Mouse (Mus musculus) macrophage (primary cell): ENCODE measurements around the gene Lpcat4. TPM values are rescaled to one million over a fixed set of nuclear protein-coding genes. Genes with fewer than 3 reads are reported as not detected.
A peak's percentile ranks its signal among the peaks of the same experiment; 100 is the strongest.

Experiments used
- H3K27ac ChIP-seq: fragments of 350-480 bp; formaldehyde crosslinking; 2 replicates; pipeline ENCODE4 v1.9.0; 2021
- H3K36me3 ChIP-seq: fragments of 350-480 bp; formaldehyde crosslinking; 2 replicates; pipeline ENCODE4 v1.9.0; 2021; ENCODE audit errors: inconsistent target
- H3K4me3 ChIP-seq: fragments of 350-480 bp; formaldehyde crosslinking; 2 replicates; pipeline ENCODE4 v1.9.0; 2021; ENCODE audit errors: inconsistent target
- H3K79me2 ChIP-seq: fragments of 350-480 bp; formaldehyde crosslinking; 2 replicates; pipeline ENCODE4 v1.9.0; 2021; ENCODE audit errors: inconsistent target
- whole genome bisulfite sequencing: methylation state at CpG from one replicate; pipeline ENCODE4 v1.1.7; 2026; ENCODE audit warnings: inconsistent platforms; ENCODE audit not compliant: missing documents; 5-methylcytosine and 5-hydroxymethylcytosine counted together
- polyA plus RNA-seq: library from polyadenylated mRNA; stranded (reverse); fragments of 250-400 nt; gene quantifications from 3 replicates; pipeline ENCODE4 v1.2.4, GENCODE M21; 2018; ENCODE audit warnings: inconsistent platforms
- total RNA-seq, 78 experiments: library from RNA; depleted of rRNA; stranded (reverse); fragments of 250-400 nt; gene quantifications; 1 replicate in 9 of 78; 2 replicates in 24 of 78; 3 replicates in 43 of 78; 4 replicates in 2 of 78; pipeline ENCODE4 v1.2.4; 2018; ENCODE audit warnings: inconsistent platforms in 56 of 78

Gene Lpcat4
- total RNA-seq (2018; cell fraction: chromatin; rRNA removed) = 1 to 10 TPM in 19 of 26 experiments, under 1 TPM in 5, not detected in 2; 0.40 to 4.3 (median 1.9) TPM
- total RNA-seq (2018; cell fraction: cytosol; rRNA removed) = 1 to 10 TPM in 13 of 26 experiments, under 1 TPM in 13; 0.40 to 1.7 (median 1.0) TPM
- 1 to 10 TPM in 22 of 26 experiments, under 1 TPM in 4; 0.43 to 8.1 (median 2.2) TPM for total RNA-seq (2018; cell fraction: nucleus; rRNA removed)
- 1.1 to 3.9 TPM (median 1.3 TPM) in 3 replicates for polyA plus RNA-seq

DNA sequence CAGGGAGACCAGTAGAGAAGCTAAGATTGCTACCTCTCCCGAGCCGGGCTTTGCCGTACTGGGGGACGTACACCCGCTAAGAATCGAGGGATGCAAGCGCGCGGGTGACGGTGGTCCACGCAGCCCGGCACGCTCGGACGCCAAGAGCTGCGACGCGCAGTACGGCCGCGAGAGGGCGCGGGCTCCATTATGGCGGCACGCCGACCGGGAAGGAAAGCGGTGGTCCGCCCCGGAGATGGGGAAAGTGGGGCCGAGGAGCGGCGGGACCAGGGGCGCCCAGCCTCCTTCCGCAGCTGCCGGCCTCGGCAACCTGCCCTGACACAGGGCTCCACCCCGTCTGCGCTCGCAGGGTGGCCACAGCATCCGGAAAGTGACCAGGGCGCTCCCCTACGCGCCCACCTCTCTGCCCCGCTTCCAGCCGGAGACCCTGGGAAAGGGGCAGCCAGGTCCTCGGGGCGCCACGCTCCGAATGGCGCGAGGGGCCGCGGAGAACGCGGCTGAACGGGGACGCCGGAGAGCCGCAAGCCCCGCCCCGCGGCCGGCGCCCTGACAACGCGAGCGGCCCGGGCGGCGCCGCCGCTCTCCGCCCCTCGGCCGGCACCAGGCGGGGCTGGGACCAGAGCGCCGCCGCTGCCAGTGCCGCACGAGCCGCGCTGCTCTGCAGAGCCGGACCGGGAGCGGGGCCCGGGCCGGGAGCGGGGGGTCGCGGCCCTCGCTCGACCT lies at the start of gene Lpcat4:
TSS of gene Lpcat4 (plus strand) at position 257 of the 723 bp plus-strand sequence.
- under 1% methylated on average over 90 of the region's 94 CpGs for WGBS
- Histone ChIP-seq H3K36me3 (no peaks in the 10 kb centered on the region), H3K27ac (no peak within 1 kb of the TSS), H3K79me2 (no peaks in the 10 kb centered on the region), H3K4me3 (peak within 1 kb of the TSS; percentile 42)

DNA sequence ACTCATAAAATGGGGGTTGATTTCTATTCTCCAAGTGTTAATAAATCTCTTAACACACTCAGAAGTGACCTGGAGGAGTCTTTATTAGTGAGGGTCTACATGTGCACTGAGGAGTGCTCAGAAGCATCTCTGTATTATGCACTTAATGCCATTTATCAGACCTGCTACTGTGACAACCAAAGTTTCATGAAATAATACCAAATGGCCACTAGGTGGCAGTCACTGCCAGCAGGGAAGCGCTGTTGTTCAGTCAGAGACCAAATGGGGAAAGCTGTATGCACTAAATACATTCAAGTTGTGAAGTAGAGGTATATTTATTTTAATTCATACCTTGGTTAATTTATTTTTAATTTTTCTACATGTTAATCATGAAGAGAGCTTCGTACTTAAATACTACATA lies 42.4 kb upstream of the Lpcat4 start:
- Histone ChIP-seq H3K27ac (no peak overlapping the region), H3K4me3 (no peak overlapping the region), H3K36me3 (no peaks in the 10 kb centered on the region), H3K79me2 (no peaks in the 10 kb centered on the region)
- WGBS = 10% methylated on average over 2 of the region's 2 CpGs

DNA sequence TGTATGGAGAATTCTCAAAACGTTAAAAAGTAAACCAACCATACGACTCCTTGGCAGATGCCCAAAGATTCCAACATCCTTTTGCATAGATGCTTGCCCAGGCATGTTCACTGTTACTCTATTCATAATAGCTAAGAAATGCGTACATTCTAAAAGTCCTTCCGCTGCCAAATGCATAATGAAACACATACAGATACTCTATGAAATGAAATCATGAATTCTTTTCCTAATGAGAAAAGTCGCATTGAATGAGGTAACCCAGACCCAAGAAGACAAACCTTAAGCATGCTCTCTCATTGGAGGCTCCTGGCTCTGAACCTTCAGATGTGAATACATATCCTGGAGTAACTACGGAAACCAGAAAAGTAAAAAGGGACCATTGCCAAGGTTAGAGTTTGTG lies 36.2 kb upstream of the Lpcat4 start:
- H3K4me3 ChIP-seq = no peak overlapping the region
- no peaks in the 10 kb centered on the region for H3K79me2 ChIP-seq
- no peaks in the 10 kb centered on the region for H3K36me3 ChIP-seq
- H3K27ac ChIP-seq = no peak overlapping the region
- WGBS = 84% methylated on average over 6 of the region's 6 CpGs

DNA sequence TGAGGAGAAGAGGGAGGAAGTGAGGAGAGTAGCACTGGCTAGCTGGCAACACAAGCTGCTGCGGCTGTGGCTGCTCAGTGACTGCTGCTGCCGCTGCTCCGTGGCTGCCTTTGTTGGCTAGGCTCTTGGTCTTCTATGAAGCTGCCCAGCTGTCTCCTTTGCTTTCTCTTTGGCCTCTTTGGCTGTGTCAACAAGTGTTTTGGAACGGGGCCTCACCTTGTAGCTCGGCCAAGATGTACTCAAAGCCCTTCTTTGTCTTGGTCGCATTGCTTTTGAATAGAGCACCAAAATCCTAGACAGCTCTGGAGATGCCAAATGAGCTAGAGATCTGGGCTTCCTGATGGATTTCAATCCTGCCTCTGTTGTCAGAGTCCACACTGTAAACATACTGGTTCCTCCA lies 29.1 kb upstream of the Lpcat4 start:
- H3K27ac ChIP-seq = no peak overlapping the region
- H3K36me3 ChIP-seq = no peaks in the 10 kb centered on the region
- no peak overlapping the region for H3K4me3 ChIP-seq
- 91% methylated on average over 6 of the region's 6 CpGs for WGBS
- no peaks in the 10 kb centered on the region for H3K79me2 ChIP-seq

DNA sequence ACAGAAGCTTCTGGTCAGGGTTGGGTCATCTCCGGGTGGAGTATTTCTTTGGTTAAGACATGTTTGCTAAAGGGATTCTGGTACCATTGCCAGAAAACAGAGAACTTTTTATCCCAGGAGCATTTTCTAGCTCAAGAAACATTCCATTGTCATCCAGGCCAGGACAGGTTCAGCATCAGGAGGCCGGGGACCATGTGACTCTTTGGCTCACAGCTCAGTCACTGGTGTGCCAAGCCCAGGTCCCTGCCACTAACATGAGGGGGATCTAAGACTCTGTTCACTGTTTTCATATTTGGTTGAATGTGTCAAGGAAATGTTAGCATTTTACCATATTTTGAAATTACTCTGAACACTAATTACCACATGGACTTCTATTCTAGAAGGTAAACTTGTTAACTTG lies 28.6 kb upstream of the Lpcat4 start:
- Histone ChIP-seq H3K27ac (no peak overlapping the region), H3K36me3 (no peaks in the 10 kb centered on the region), H3K4me3 (no peak overlapping the region), H3K79me2 (no peaks in the 10 kb centered on the region)
- 91% methylated on average over 2 of the region's 2 CpGs for WGBS

DNA sequence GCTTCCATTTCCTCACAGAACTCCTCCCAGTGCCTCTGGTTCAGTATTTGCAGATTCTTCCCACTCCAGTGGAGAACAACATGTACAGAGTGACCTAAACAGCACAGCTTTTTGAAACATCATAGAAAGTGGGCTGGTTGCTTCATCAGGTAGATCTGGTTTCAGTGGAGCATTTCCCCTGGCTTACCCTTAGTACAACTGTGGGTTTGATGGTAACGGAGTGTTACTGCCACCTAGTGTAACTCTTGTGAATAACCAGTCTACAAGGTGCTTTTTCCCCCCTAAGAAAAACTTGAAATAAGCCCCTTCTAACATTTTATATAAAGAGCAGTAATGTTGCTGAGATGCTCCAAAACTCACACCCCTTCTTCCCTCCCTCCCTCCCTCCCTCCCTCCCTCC lies 23.3 kb upstream of the Lpcat4 start:
- H3K79me2 ChIP-seq = no peaks in the 10 kb centered on the region
- WGBS = 24% methylated on average over 1 of the region's 1 CpGs
- no peak overlapping the region for H3K4me3 ChIP-seq
- no peak overlapping the region for H3K27ac ChIP-seq
- H3K36me3 ChIP-seq = no peaks in the 10 kb centered on the region

DNA sequence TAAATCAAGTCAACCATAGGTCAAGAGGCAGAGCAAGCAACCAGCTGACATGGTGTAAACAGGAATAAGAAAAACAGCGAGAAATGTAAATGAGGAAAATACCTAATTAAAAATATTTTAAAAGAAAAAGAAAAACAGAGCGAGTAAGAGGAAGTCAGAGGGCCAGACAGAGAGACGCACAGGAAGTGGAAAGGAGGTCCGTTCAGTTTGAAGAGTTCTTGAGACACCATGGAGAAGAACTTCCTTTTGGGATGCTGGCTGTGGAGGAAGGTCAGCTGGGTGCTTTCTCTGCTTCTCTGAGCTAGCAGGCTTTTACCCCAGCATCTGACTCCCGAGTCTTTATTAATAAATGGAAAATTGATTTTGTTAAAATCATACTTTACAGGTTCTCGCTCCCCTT lies 21.7 kb upstream of the Lpcat4 start:
- WGBS = 43% methylated on average over 6 of the region's 6 CpGs
- Histone ChIP-seq H3K79me2 (no peaks in the 10 kb centered on the region), H3K4me3 (no peak overlapping the region), H3K27ac (no peak overlapping the region), H3K36me3 (no peaks in the 10 kb centered on the region)

DNA sequence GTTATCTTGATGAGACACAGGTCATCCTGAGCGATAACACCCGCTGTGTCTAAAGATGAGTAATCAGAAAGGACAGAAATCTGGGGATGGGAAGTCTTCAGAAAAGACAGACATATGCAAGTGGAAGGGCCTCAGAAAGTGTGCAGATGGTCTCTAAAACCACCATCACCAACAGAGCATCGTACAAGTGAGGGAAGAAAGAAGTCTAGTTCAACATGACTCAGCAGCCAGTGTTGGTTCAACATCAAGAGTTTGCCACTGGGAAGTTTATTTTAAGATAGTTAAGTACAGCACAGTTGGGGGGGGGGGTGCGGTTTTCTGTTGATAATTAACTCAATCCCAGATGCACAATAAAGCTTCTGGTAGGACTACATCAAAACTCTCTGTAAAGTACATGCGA lies 18.4 kb upstream of the Lpcat4 start:
- WGBS = 64% methylated on average over 5 of the region's 5 CpGs
- Histone ChIP-seq H3K36me3 (no peaks in the 10 kb centered on the region), H3K79me2 (no peaks in the 10 kb centered on the region), H3K27ac (no peak overlapping the region), H3K4me3 (no peak overlapping the region)

DNA sequence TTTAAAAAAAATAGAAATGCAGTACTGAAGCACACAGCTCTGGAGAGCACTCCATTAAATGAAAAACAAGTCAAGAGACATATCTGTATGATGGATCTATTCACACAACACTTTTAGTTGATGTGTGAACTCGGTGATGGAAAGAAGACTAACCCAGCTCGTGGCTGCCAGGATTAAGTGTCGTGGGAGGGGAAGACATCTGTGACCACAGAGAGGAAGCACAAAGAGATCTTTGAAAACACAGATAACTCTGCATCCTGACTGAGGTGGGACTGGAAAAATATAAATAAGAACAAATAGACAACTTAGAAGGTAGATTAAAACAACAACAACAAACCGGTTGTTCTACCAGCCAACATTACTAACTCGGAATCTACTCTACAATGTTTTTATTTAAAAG lies 16.7 kb upstream of the Lpcat4 start:
- 45% methylated on average over 5 of the region's 5 CpGs for WGBS
- no peaks in the 10 kb centered on the region for H3K79me2 ChIP-seq
- no peak overlapping the region for H3K27ac ChIP-seq
- H3K36me3 ChIP-seq = no peaks in the 10 kb centered on the region
- no peak overlapping the region for H3K4me3 ChIP-seq

DNA sequence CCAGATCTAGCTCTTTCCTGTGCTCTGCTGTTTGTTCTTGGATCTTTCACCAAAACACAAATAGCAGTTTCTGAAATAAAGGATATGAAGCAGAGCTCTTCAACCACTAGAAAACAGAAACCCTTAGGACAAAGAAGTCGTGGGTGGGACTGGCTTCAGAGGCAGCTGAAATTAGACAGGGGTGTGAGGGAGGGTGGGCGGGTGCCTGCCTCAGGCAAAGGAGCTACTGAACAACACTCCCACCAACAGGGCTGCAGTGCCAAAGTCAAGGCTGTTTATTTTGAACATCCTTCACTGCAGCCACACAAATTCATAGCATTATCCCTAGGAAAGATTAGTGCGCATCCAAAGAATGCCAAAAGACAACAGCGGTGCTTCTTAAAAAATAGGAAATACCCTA lies 14.9 kb upstream of the Lpcat4 start:
- WGBS = 81% methylated on average over 4 of the region's 4 CpGs
- no peak overlapping the region for H3K27ac ChIP-seq
- no peaks in the 10 kb centered on the region for H3K36me3 ChIP-seq

DNA sequence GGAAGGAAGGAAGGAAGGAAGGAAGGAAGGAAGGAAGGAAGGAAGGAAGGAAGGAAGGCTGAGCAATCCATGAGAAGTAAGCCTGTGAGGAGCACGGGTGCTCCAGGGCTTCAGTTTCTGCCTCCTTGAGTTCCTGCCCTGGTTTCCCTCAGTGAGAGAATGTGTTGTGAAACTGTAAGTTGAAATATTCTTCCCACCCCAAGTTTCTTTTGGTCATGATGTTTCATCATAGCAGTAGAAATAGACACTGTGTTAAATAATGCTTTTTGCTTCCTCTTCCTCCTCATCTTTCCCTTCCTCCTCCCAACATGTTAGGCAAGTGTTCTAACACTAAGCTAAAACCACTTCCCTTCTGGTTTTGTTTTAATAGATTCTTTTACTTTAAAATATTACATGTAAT lies 6.6 kb upstream of the Lpcat4 start:
- H3K4me3 ChIP-seq = no peak overlapping the region
- no peaks in the 10 kb centered on the region for H3K79me2 ChIP-seq
- H3K36me3 ChIP-seq = no peaks in the 10 kb centered on the region
- WGBS = 0% methylated on average over 1 of the region's 1 CpGs
- peak overlapping the region; percentile 31; the same call in 1 of the 2 replicates for H3K27ac ChIP-seq

More for the DNA sequence above, 14.9 kb upstream of the Lpcat4 start:
- H3K79me2 ChIP-seq = no peaks in the 10 kb centered on the region
- H3K4me3 ChIP-seq = no peak overlapping the region

DNA sequence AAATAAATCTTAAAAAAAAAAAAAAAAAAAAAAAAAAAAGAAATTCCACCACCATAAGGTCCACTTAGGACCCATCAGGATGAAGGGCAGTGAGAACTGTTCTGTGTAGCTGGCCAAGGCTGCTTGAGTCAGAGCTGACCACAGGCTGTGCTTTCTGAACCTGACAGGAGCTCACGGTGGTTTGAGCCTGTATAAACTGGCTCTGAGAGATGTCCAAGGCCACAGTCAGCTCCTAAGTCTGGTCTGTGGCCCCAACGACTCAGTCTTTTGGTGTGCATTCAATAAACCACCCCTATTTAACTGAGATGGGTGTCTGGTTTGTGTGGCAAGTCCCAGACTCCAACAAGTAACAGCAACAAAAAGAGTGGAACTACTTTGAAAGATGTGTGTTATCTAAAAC lies 2.6 kb upstream of the Lpcat4 start:
- Histone ChIP-seq H3K79me2 (no peaks in the 10 kb centered on the region), H3K36me3 (no peaks in the 10 kb centered on the region), H3K4me3 (no peak overlapping the region), H3K27ac (no peak overlapping the region)
- 84% methylated on average over 2 of the region's 2 CpGs for WGBS

DNA sequence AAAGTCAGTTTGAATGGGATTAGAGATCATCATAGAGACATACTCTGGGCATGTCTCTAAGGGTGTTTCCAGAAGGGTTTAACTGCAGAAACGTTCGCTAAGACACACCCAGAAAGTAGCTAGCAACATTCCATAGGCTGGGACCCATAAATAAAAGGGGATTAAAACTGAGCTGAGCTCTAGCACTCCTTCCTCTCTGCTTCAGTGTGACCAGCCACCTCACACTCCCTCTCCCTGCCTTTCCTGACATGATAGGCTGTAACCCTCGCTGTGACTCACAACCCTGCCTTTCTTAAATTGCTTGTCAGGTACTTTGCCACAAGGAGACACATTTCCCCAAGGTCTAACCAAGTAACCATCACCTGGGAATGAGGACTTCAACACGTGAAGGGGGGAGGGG lies 1.3 kb upstream of the Lpcat4 start:
- Histone ChIP-seq H3K27ac (no peak overlapping the region), H3K4me3 (no peak overlapping the region), H3K36me3 (no peaks in the 10 kb centered on the region), H3K79me2 (no peaks in the 10 kb centered on the region)
- WGBS = 36% methylated on average over 4 of the region's 4 CpGs

DNA sequence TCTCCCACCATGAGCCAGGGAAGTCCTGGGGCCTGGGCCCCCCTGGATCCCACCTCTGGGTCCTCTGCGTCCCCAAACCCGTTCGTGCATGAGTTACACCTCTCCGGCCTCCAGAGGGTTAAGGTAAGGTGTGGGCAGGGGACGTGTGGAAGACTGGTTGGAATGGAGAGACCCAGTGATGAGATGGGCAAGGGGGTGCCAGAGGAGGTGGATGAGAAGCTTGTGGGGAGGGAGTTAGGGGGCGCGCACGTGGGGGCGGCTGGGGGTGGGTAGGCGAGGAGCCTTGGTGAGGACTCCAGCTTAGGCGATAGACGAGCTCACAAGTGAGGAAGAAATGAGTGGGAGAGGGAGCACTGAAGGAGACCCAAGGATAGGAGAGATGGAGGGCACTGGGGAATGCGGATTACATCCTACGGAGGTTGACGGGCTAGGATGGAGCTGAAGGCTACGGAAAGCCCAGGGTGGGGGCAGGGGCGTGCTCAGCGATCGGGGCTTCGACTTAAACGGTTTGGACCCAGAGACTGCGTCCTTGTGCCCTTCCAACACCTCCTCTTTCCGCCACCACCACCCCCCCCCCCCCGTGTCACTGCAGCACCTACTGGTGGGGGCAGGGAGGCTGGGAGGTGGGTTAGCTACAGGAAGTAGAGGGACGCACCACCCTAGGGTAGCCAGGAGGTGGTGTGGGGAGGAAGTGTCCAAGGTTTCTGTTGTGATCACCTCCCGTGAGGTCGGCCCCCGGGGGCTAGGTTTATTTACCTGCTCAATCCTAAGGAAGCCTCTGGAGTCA lies 860 bp downstream of the Lpcat4 start:
- H3K79me2 ChIP-seq = no peaks in the 10 kb centered on the region
- H3K36me3 ChIP-seq = no peaks in the 10 kb centered on the region
- 10% methylated on average over 22 of the region's 28 CpGs for WGBS
- peak overlapping the region; percentile 42 for H3K4me3 ChIP-seq
- no peak overlapping the region for H3K27ac ChIP-seq

DNA sequence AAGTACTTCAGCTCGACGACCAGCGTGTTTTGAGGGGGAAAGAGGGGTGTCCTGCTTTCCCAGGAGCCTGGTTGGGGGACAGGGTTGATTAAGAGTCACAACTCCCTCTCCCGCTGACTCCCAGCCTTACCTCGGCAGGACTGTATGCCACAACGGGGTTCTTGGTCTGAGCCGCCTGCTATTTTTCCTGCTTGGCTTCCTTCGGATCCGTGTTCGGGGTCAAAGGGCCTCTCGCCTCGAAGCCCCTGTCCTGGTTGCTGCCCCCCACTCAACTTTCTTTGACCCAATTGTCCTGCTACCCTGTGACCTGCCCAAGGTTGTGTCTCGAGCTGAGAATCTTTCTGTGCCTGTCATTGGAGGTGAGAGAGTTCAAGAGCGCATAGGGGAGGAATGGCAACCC lies 2.5 kb downstream of the Lpcat4 start:
- Histone ChIP-seq H3K36me3 (no peaks in the 10 kb centered on the region), H3K27ac (no peak overlapping the region), H3K4me3 (no peak overlapping the region), H3K79me2 (no peaks in the 10 kb centered on the region)
- 92% methylated on average over 14 of the region's 14 CpGs for WGBS
